Mouse (Mus musculus): ENCODE data around the gene Stk40. TPM values are rescaled to one million over a fixed set of nuclear protein-coding genes. Genes with fewer than 3 reads are reported as not detected.

Gene Stk40
- total RNA-seq (2014; rRNA removed) = 18.0 and 21.2 TPM in 2 replicates
- polyA plus RNA-seq (2015; fragmentation: Nextera tagmentation; extraction: Ambion mirVana) = 16.9 and 17.4 TPM in 2 replicates

- peak within 1 kb of the TSS; percentile 87 for H3K9ac ChIP-seq (replicated peaks; ENCODE audit: low read length, poor library complexity, severe bottlenecking)
- no peaks in the 10 kb centered on the region for H3K36me3 ChIP-seq (ENCODE audit: insufficient read depth, low read length)
- WGBS = 1% methylated on average over 25 of the region's 34 CpGs
- H3K27ac ChIP-seq (ENCODE audit: low read depth, low read length) = peak within 1 kb of the TSS; percentile 79
- H3K4me1 ChIP-seq (ENCODE audit: insufficient read depth, low read length) = peaks cover 12% of the 10 kb centered on the region; the same call in 1 of the 2 replicates
- H3K27me3 ChIP-seq (ENCODE audit: insufficient read depth, low read length) = no peaks in the 10 kb centered on the region
- ATAC-seq (ENCODE audit: low FRiP score) (peak; percentile 94), DNase-seq (ENCODE audit: low spot score) (peak; percentile 99)
- H3K9me3 ChIP-seq (ENCODE audit: low read length) = no peaks in the 10 kb centered on the region
- peak; percentile 88 for TF ChIP-seq CTCF (IDR thresholded peaks at IDR 0.05)
- peak within 1 kb of the TSS; percentile 92 for H3K4me2 ChIP-seq (ENCODE audit: low read depth, low read length, poor library complexity, severe bottlenecking)
- peak within 1 kb of the TSS; percentile 93 for H3K4me3 ChIP-seq (ENCODE audit: low read depth, low read length)
Measured at GRCm38 (mm10) chr4:126103590-126104068, at the start of gene Stk40. Gene Stk40, plus strand, starts transcription at chr4:126103957.

GRCm38 (mm10) chr4:126057207-126058133 is 46.3 kb upstream of the Stk40 start:
- H3K36me3 ChIP-seq (ENCODE audit: insufficient read depth, low read length) = peaks cover 26% of the 10 kb centered on the region
- no peak for DNase-seq (ENCODE audit: low spot score)
- peak overlapping the region; percentile 85 for H3K4me2 ChIP-seq (ENCODE audit: low read depth, low read length, poor library complexity, severe bottlenecking)
- H3K9ac ChIP-seq (replicated peaks; ENCODE audit: low read length, poor library complexity, severe bottlenecking) = no peak overlapping the region
- H3K27ac ChIP-seq (ENCODE audit: low read depth, low read length) = no peak overlapping the region
- ATAC-seq (ENCODE audit: low FRiP score) = no peak
- no peaks in the 10 kb centered on the region for H3K9me3 ChIP-seq (ENCODE audit: low read length)
- peak overlapping the region; percentile 70 for H3K4me3 ChIP-seq (ENCODE audit: low read depth, low read length)
- no peaks in the 10 kb centered on the region for H3K27me3 ChIP-seq (ENCODE audit: insufficient read depth, low read length)
- WGBS = 16% methylated on average over 19 of the region's 19 CpGs
- no peak for TF ChIP-seq CTCF (IDR thresholded peaks at IDR 0.05)
- H3K4me1 ChIP-seq (ENCODE audit: insufficient read depth, low read length) = 0 out of 2 replicates have a peak, but pooled peaks cover 2% of the 10 kb centered on the region

GRCm38 (mm10) chr4:126058134-126058996 is 45.4 kb upstream of the Stk40 start, which contains the start of gene Oscp1:
Gene Oscp1, plus strand, starts transcription at chr4:126058565.
- peak within 1 kb of the TSS; percentile 64 for H3K9ac ChIP-seq (replicated peaks; ENCODE audit: low read length, poor library complexity, severe bottlenecking)
- DNase-seq (ENCODE audit: low spot score) (peak; percentile 97), ATAC-seq (ENCODE audit: low FRiP score) (peak; percentile 97)
- 0 out of 2 replicates have a peak, but pooled peaks cover 2% of the 10 kb centered on the region for H3K4me1 ChIP-seq (ENCODE audit: insufficient read depth, low read length)
- no peak for TF ChIP-seq CTCF (IDR thresholded peaks at IDR 0.05)
- WGBS = under 1% methylated on average over 57 of the region's 57 CpGs
- no peaks in the 10 kb centered on the region for H3K9me3 ChIP-seq (ENCODE audit: low read length)
- H3K27me3 ChIP-seq (ENCODE audit: insufficient read depth, low read length) = no peaks in the 10 kb centered on the region
- peak within 1 kb of the TSS; percentile 85 for H3K4me2 ChIP-seq (ENCODE audit: low read depth, low read length, poor library complexity, severe bottlenecking)
- peak within 1 kb of the TSS; percentile 70 for H3K27ac ChIP-seq (ENCODE audit: low read depth, low read length)
- H3K36me3 ChIP-seq (ENCODE audit: insufficient read depth, low read length) = peaks cover 24% of the 10 kb centered on the region
- H3K4me3 ChIP-seq (ENCODE audit: low read depth, low read length) = peak within 1 kb of the TSS; percentile 70

GRCm38 (mm10) chr4:126058997-126059362 is 44.8 kb upstream of the Stk40 start:
- H3K27ac ChIP-seq (ENCODE audit: low read depth, low read length) = peak overlapping the region; percentile 70
- ATAC-seq (ENCODE audit: low FRiP score) = no peak
- 0 out of 2 replicates have a peak, but pooled peaks cover 2% of the 10 kb centered on the region for H3K4me1 ChIP-seq (ENCODE audit: insufficient read depth, low read length)
- no peaks in the 10 kb centered on the region for H3K27me3 ChIP-seq (ENCODE audit: insufficient read depth, low read length)
- peaks cover 18% of the 10 kb centered on the region for H3K36me3 ChIP-seq (ENCODE audit: insufficient read depth, low read length)
- H3K4me2 ChIP-seq (ENCODE audit: low read depth, low read length, poor library complexity, severe bottlenecking) = peak overlapping the region; percentile 85
- TF ChIP-seq CTCF (IDR thresholded peaks at IDR 0.05) = no peak
- H3K9ac ChIP-seq (replicated peaks; ENCODE audit: low read length, poor library complexity, severe bottlenecking) = peak overlapping the region; percentile 64
- peak overlapping the region; percentile 70 for H3K4me3 ChIP-seq (ENCODE audit: low read depth, low read length)
- H3K9me3 ChIP-seq (ENCODE audit: low read length) = no peaks in the 10 kb centered on the region
- no peak for DNase-seq (ENCODE audit: low spot score)
- 24% methylated on average over 9 of the region's 9 CpGs for WGBS

- WGBS = 32% methylated on average over 1 of the region's 1 CpGs
- DNase-seq (ENCODE audit: low spot score) = no peak
- no peaks in the 10 kb centered on the region for H3K36me3 ChIP-seq (ENCODE audit: insufficient read depth, low read length)
Measured at GRCm38 (mm10) chr4:126062856-126063255, 40.9 kb upstream of the Stk40 start.

More at GRCm38 (mm10) chr4:126062856-126063255, 40.9 kb upstream of the Stk40 start:
- Histone ChIP-seq H3K4me1 (ENCODE audit: insufficient read depth, low read length) (0 out of 2 replicates have a peak, but pooled peaks cover 2% of the 10 kb centered on the region), H3K4me2 (ENCODE audit: low read depth, low read length, poor library complexity, severe bottlenecking) (no peak overlapping the region), H3K9me3 (ENCODE audit: low read length) (no peaks in the 10 kb centered on the region), H3K9ac (replicated peaks; ENCODE audit: low read length, poor library complexity, severe bottlenecking) (no peak overlapping the region), H3K4me3 (ENCODE audit: low read depth, low read length) (no peak overlapping the region), H3K27ac (ENCODE audit: low read depth, low read length) (no peak overlapping the region), H3K27me3 (ENCODE audit: insufficient read depth, low read length) (no peaks in the 10 kb centered on the region)
- no peak for TF ChIP-seq CTCF (IDR thresholded peaks at IDR 0.05)
- ATAC-seq (ENCODE audit: low FRiP score) = no peak

All from midbrain, postnatal 0 days (tissue).